Mouse (Mus musculus): Measurements from ENCODE around the gene Gpm6a. TPM values are rescaled to one million over a fixed set of nuclear protein-coding genes. Genes with fewer than 3 reads are reported as not detected.

The Gpm6a gene
- 1.6 and 4.5 TPM in 2 replicates for polyA plus RNA-seq (2012; rRNA removed; ENCODE audit: low replicate concordance)

GRCm38 (mm10) chr8:54954741-54955455 lies at the start of gene Gpm6a:
Gpm6a (plus strand) TSS chr8:54954843.

Other genes starting within 250 kb of the Gpm6a start
- gene Wdr17, start 67.7 kb upstream of the Gpm6a start, polyA plus RNA-seq (2012; rRNA removed; ENCODE audit: low replicate concordance): 0.26 TPM in 1 of 2 replicates, not detected in the other